ENCODE assay signal across 8 mouse cellular contexts in the genomic region with DNA sequence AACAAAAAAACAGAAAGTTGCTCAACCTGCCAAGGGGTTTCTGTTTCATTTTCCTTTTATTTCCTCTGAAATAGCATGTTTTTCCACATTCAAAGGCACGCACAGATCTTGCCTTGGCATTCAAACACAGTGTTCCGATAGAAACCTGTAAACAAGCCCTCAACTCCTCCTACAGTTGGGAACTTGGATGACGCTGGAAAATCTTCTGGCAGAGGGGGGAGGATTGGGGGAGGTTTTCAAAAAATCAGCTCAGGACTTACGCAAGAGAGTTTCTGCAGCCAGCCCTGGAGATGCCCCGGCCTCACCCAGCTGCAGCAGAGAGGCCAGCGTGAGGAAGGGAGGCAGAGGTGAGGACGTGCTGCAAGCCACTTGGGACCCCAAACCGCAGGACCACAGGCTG. TPM values are rescaled to one million over a fixed set of nuclear protein-coding genes. Genes with fewer than 3 reads are reported as not detected.
DNase-seq lines count a peak whose midpoint lies in the region; ATAC-seq and TF ChIP-seq lines count a peak whose summit lies in the region.

No protein-coding gene starts in this region.

- 3% methylated on average over 8 of the region's 8 CpGs for WGBS in spleen, adult 2 months

- H3K4me1 ChIP-seq in spleen, adult 2 months (ENCODE audit: control insufficient read depth, insufficient read depth, insufficient read length), result peaks cover 16% of the 10 kb centered on the region; the same call in 1 of the 2 replicates

- H3K36me3 ChIP-seq in spleen, adult 2 months (ENCODE audit: control insufficient read depth, insufficient read depth, low read length), result no peaks in the 10 kb centered on the region

- DNase-seq in spleen, adult 2 months (ENCODE audit: low read depth in 1 of 2, low spot score in 2 of 2), result peak in 1 of 2 experiments; percentile 37
- DNase-seq in spleen, postnatal 4 days (ENCODE audit: low spot score in 2 of 2), result no peak
- DNase-seq in induced T-regulatory cell, adult 2 months (ENCODE audit: low read depth), result peak; percentile 81
- DNase-seq in lung, postnatal 25 days (ENCODE audit: low spot score), result peak; percentile 91
- DNase-seq in cerebellum, postnatal 36 days, result no peak

- no peaks in the 10 kb centered on the region for H3K27me3 ChIP-seq in spleen, adult 2 months (ENCODE audit: control insufficient read depth, insufficient read depth, low read length)

- ATAC-seq in common myeloid progenitor, adult 5-6 weeks (replicated peaks; ENCODE audit: low read depth, poor library complexity, severe bottlenecking), result peak; percentile 89
- no peak for ATAC-seq in erythroid progenitor cell, adult 5-6 weeks (replicated peaks; ENCODE audit: low FRiP score, poor library complexity, severe bottlenecking)
- ATAC-seq in megakaryocyte-erythroid progenitor cell, adult 5-6 weeks (replicated peaks; ENCODE audit: low FRiP score, low TSS enrichment, poor library complexity, severe bottlenecking), result no peak

- H3K4me3 ChIP-seq in spleen, adult 2 months (ENCODE audit: extremely low read depth, insufficient read depth, insufficient read length), result peak overlapping the region; percentile 51

- H3K27ac ChIP-seq in spleen, adult 2 months (ENCODE audit: insufficient read depth, low read length), result peak overlapping the region; percentile 77

- no peak for TF ChIP-seq POLR2A in spleen, adult 2 months (IDR thresholded peaks at IDR 0.05; ENCODE audit: low read depth, low read length)

- TF ChIP-seq CTCF in spleen, adult 2 months (IDR thresholded peaks at IDR 0.05; ENCODE audit: extremely low read depth, insufficient read depth, insufficient read length, insufficient replicate concordance), result no peak

RNA-seq across cellular contexts. Expression of a gene that starts 1.4 kb away (rescaled TPM):
- polyA plus RNA-seq in spleen, adult 2 months (2012; rRNA removed), result 1.4 and 1.7 TPM in 2 replicates
- 51.2 and 57.6 TPM in 2 replicates for total RNA-seq in common myeloid progenitor, adult 5-6 weeks (2017)
- 32.8 and 36.5 TPM in 2 replicates for total RNA-seq in erythroid progenitor cell, adult 5-6 weeks (2015; ENCODE audit: low replicate concordance)
- total RNA-seq in erythroid progenitor cell, adult 5-6 weeks (2017; ENCODE audit: low replicate concordance), result 19.9 and 23.5 TPM in 2 replicates
- total RNA-seq in megakaryocyte-erythroid progenitor cell, adult 5-6 weeks (2014; fragmentation: Nextera tagmentation), result 6.8 and 12.5 TPM in 2 replicates
- total RNA-seq in megakaryocyte-erythroid progenitor cell, adult 5-6 weeks (2017), result 7.4 and 11.2 TPM in 2 replicates

RNA-seq across cellular contexts. Expression of a gene that starts 15.2 kb away (rescaled TPM):
- 219 and 378 TPM in 2 replicates for polyA plus RNA-seq in spleen, adult 2 months (2012; rRNA removed)
- 7.2 and 7.6 TPM in 2 replicates for total RNA-seq in common myeloid progenitor, adult 5-6 weeks (2017)
- 5.4 and 13.3 TPM in 2 replicates for total RNA-seq in erythroid progenitor cell, adult 5-6 weeks (2015; ENCODE audit: low replicate concordance)
- total RNA-seq in erythroid progenitor cell, adult 5-6 weeks (2017; ENCODE audit: low replicate concordance), result 2.9 and 5.5 TPM in 2 replicates
- 4.0 and 4.4 TPM in 2 replicates for total RNA-seq in megakaryocyte-erythroid progenitor cell, adult 5-6 weeks (2014; fragmentation: Nextera tagmentation)
- 2.3 and 5.1 TPM in 2 replicates for total RNA-seq in megakaryocyte-erythroid progenitor cell, adult 5-6 weeks (2017)

Comparison
In these comparisons a context has a peak if more than half of its experiments do, and no peak if none do; other contexts are left out.
1. DNase-seq: peak in induced T-regulatory cell, adult 2 months (single experiment) and lung, postnatal 25 days (single experiment); none in spleen, postnatal 4 days (0 of 2) and cerebellum, postnatal 36 days (0 of 2).